Mouse (Mus musculus) testis, adult 2 months (tissue): ENCODE measurements at regions not wholly inside any gene's neighbourhood (a gene's known extent, or its start where the extent isn't known, plus 50 kb on each side); places are given as distances from the start of the nearest gene placed in this dataset.

ENCODE experiments used
- CTCF ChIP-seq: fragments of 200-500 bp; IDR thresholded peaks from 2 replicates; pipeline ENCODE4 v1.5.1; 2012; ENCODE audit warnings: low read depth, mild to moderate bottlenecking, inconsistent platforms, low read length, moderate library complexity; ENCODE audit not compliant: control insufficient read depth, insufficient read depth, insufficient replicate concordance
- POLR2A ChIP-seq: fragments of 200-500 bp; IDR thresholded peaks from 2 replicates; pipeline ENCODE4 v1.6.1; 2012; ENCODE audit warnings: low read depth, mild to moderate bottlenecking, inconsistent platforms, low read length, moderate library complexity; ENCODE audit not compliant: control insufficient read depth

DNA sequence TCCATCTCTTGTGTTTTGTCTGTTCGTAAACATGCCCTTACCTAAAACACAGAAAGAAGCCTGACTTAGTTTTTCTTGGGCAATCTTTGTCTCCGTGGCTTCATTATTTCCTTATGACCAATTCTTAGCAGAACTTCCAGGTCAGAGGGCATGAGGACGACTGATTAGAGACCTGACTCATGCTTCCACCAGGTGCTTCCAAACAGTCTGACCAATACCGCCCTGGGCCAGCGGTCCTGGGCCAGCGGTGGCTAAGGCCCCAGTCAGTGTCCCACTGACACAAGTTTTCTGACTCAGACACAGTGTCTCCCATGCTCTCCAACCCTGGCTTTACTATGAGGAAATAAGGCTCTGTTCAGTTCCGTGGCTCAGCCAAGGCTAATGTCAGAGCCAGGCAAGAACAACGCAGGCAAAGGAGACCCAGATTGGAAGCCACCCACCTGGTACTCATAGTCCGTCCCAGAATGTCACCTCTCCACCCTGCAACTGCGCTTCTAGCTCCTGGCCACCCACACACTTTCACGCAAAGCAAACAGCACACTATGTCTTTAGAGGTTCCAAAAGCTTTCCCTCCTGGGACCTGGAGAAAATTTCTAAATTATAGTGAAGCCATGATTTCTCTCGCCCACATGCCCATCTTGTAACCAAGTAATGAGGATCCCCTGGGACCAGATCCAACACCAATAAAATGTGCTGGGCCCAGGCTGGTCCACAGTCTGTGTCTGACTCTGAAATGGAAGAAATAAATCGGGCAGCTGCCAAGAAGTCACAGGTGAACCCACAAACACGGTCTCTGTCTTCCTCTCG is 56.6 kb upstream of the Erg start:
- TF ChIP-seq CTCF (no peak), POLR2A (no peak)
